Mouse (Mus musculus): ENCODE measurements around the gene Ppm1g. TPM values are rescaled to one million over a fixed set of nuclear protein-coding genes. Genes with fewer than 3 reads are reported as not detected.

The Ppm1g gene
- total RNA-seq, 2 experiments from 2014 or later = 72.6 to 78.5 TPM

DNA sequence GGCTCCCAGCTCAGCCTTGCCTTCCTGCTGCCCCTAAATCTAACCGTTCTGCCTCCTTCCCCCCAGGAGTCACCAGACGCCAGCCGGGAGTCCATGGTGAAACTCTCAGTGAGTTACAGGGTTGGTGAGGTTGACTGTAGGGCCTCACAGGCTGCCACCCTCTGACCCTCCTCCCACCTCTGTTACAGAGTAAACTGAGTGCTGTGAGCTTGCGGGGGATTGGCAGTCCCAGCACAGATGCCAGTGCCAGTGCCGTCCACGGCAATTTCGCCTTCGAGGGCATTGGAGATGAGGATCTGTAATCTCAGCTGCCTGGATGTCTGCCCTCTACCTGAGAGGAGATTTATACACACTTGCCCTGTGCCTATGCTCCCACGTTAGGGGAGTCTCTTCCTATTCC is 22.3 kb downstream of the Ppm1g start:
- no peak overlapping the region for H3K4me3 ChIP-seq
- H3K27ac ChIP-seq = no peak overlapping the region
- DNase-seq (ENCODE audit: extremely low spot score in 1 of 2, low spot score in 2 of 2) = no peak
- no peak for TF ChIP-seq CTCF (IDR thresholded peaks at IDR 0.05)
- intact Hi-C loops (cut with DNase I) = no loop called here

DNA sequence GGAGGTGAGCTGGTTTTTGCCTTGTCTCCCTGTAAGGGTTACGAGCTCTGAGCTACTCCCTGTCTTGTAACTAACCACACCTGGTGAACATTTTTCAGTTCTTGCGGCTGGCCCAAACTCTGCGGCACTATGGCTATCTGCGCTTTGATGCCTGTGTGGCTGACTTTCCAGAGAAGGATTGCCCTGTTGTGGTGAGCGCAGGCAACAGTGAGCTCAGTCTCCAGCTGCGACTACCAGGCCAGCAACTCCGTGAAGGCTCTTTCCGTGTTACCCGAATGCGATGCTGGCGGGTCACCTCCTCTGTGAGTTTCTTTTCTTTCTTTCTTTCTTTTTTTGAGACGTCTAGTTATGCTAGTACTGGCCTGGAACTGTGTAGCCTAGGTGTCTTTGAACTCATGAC is 23.4 kb downstream of the Ppm1g start:
- H3K4me3 ChIP-seq = no peak overlapping the region
- intact Hi-C loops (cut with DNase I) = no loop called here

DNA sequence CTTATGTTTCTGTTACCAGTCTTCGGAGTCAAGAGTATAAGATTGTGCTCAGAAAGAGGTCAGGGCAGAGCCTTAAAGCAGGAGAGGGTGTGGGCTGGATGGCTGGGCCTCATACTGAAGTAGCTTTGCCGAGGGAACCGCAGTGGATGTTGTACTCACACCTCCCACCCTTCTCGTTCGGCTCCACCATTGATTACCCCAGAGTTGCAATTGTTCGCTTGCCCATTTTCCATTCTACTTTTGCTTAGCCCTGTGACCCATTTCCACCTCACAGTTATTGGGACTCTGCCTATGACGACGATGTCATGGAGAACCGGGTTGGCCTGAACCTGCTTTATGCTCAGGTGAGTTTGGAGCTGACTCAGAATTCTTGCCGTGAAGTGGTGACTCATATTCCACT is 24.3 kb downstream of the Ppm1g start:
- Histone ChIP-seq H3K4me3 (no peak overlapping the region), H3K27ac (no peak overlapping the region)
- intact Hi-C loops (cut with DNase I) = no loop called here
- no peak for TF ChIP-seq CTCF (IDR thresholded peaks at IDR 0.05)
- no peak for DNase-seq (ENCODE audit: extremely low spot score in 1 of 2, low spot score in 2 of 2)

More for the DNA sequence above, 23.4 kb downstream of the Ppm1g start:
- H3K27ac ChIP-seq = no peak overlapping the region
- no peak for TF ChIP-seq CTCF (IDR thresholded peaks at IDR 0.05)
- DNase-seq (ENCODE audit: extremely low spot score in 1 of 2, low spot score in 2 of 2) = no peak

DNA sequence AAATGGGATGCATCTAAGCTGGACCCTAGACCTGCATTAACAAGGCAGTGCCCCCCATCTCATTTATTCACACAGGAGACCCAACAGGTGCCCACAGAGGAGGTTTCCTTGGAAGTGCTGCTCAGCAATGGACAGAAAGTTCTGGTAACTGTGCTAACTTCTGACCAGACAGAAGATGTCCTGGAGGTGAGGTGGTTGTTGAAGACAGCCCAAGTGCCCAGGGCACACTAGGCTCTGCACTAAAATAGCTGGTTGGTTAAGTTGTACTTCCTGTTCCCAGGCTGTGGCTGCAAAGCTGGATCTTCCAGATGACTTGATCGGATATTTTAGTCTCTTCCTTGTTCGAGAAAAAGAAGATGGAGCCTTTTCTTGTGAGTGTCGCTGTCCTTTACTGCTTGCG is 24.8 kb downstream of the Ppm1g start:
- no peak for TF ChIP-seq CTCF (IDR thresholded peaks at IDR 0.05)
- H3K4me3 ChIP-seq = no peak overlapping the region
- no peak overlapping the region for H3K27ac ChIP-seq
- DNase-seq (ENCODE audit: extremely low spot score in 1 of 2, low spot score in 2 of 2) = no peak
- intact Hi-C loops (cut with DNase I) = no loop called here

DNA sequence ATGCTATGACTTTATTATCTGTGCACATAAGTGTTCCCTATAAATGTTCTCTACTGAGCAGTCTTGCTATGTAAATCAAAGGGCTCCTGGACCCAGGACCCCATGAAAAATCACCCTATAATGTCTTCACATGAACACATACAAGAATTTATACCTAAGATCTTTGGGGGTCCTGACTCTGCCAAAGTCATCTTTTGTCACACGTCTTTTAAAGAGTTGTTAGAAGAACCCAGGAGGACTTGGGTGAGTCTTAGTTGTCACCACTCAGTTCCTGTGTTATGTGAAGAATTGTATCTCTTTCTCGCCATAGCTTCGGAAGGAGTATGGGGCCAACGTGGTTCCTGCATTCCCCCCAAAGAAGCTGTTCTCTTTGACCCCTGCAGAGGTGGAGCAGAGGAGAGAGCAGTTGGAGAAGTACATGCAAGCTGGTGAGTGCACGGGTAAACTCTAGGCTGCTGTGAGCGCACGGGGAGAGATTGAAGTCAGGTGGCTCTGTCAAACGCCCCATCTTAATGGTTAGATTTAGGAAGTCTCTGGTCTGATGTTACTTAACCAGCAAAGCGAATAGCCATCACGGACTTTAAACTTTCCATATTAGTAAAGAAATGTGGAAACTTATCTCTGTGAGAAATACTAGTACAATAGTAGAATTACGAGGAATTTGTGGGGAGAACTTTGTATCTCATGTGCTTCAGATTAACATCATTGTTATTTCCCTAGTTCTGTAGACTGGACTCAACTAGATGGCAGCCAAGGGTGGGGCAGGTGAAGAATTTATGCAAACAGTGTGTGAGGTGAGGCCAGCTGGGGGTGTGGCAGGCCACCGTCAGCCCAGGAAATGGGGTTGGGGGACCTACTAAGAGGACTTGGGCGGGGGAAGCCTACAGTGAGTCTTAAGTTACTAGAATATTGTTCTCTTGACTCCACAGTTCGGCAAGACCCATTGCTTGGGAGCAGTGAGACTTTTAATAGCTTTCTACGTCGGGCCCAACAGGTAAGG is 25.7 kb downstream of the Ppm1g start:
- Histone ChIP-seq H3K27ac (no peak overlapping the region), H3K4me3 (no peak overlapping the region)
- intact Hi-C loops (cut with DNase I) = no loop called here
- DNase-seq (ENCODE audit: extremely low spot score in 1 of 2, low spot score in 2 of 2) = no peak
- TF ChIP-seq CTCF (IDR thresholded peaks at IDR 0.05) = no peak

DNA sequence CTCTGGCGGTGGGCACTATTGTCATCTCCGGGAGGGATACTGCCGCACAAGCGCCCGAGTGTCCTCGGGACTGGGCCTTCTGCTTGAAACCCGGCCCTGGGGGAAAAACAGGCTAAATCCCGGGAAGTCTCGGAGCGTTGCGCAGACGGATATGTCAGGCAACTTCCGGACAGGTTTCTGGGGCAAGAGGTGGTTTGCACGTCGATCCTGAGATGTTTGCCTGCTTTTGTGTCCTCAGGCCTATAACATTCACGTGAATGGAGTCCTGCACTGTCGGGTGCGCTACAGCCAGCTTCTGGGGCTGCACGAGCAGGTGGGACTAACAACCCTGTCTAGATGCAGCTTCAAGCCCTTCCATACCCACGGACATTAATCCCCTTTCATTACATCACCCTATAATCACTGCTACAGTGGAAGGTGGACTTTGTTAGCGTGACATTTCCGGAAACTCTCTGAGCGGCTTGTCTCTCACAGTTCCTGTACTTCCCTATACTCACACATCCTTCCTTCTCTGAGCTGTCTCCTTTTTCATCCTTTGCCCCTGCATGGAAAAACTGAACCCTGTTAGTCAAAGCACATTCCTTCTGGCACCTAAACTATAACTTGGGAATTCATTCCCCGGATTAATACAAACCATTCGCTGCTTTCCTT is 26.7 kb downstream of the Ppm1g start:
- DNase-seq (ENCODE audit: extremely low spot score in 1 of 2, low spot score in 2 of 2) = no peak
- intact Hi-C loops (cut with DNase I) = loop anchor here (1.0 kb wide), 2 partner anchors 8 to 13 kb away; partner anchors contain the start of gene Gtf3c2
- Histone ChIP-seq H3K27ac (peak overlapping the region; percentile 85), H3K4me3 (peak overlapping the region; percentile 97)
- no peak for TF ChIP-seq CTCF (IDR thresholded peaks at IDR 0.05)

DNA sequence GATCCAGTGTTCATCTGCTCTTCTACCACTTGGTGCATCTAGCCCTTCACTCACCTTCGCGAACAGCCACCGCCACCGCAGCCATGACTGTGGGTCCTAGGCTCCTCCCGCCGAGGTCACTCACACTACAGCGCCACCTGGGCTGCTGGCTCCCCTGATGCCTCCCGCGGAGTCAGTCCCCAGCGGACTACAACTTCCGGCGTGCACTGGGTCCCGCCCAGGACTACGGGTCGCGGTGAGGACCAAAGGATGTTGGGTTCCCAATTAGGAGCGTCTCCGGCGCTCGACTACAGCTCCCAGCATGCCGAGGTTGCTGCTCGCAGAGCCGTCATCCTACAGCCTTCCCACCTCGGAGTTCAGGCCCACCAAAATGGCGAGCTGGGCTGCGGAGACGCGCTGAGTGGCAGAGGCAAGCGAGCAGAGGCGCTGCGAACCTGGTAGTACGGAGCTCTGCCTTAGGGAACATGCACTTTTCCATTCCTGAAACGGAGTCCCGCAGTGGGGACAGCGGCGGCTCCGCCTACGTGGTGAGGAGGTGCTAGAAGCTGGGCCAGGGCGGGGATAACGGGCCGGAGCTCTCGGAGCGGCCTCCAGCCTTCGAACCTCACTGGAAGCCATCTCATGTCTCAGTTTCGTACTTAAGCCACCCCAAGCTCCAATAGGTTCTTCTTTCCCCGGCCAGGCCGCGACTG is 27.4 kb downstream of the Ppm1g start, which contains the start of the genes Snx17 and Eif2b4:
Snx17 (plus strand) TSS at position 289 of the 692 bp plus-strand sequence.
Eif2b4 (minus strand) TSS at position 492 of the 692 bp plus-strand sequence.
- intact Hi-C loops (cut with DNase I) = loop anchor here (1.0 kb wide), 2 partner anchors 8 to 13 kb away; partner anchors contain the start of gene Gtf3c2
- peak; percentile 47 for TF ChIP-seq CTCF (IDR thresholded peaks at IDR 0.05)
- peak; percentile 100 for DNase-seq (ENCODE audit: extremely low spot score in 1 of 2, low spot score in 2 of 2)
- peak within 1 kb of the TSS; percentile 97 for H3K4me3 ChIP-seq
- H3K27ac ChIP-seq = peak within 1 kb of the TSS; percentile 92

DNA sequence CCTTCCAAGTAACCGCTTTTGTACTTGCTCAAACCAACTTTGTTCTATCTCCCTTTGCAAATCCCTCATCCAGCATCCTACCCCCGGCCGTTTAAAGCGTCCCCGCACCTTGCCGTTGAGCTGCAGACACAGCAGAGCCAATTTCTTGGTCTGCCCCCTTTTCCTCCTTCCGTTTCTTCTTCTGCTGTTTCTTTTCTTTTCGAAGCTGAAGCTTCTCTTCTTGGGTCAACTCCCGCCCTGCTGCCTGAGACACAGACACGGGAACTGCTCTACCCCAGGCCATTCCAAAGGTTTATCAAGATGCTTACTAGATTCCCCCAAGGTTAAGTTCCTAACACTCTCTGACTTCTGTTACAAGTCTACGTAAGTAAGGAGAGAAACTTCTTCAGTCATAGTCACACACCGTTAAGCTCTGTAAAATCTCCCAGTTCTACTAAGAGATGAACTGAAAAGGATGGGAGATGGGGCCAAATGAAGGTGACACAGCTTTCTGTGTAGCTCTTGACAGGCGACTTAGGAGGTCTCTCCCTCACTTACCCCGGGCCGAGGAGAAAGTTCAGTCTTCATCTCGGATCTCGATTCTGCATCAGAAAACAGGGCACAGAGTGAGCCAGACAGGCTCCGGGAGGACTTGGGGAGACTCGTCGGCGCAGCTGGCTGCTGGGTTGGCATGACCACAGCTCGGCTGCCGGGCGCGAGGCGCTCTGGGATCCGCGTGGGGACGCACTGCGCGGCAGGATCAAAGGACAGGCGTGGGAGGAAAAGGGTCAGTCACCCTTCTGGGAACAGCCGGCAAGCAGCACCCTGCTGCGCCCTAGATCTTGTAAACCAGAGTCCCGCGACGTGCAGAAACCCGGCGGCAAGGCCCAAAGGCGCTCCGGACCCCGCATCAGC is 28.2 kb downstream of the Ppm1g start:
- H3K27ac ChIP-seq = peak overlapping the region; percentile 92
- TF ChIP-seq CTCF (IDR thresholded peaks at IDR 0.05) = no peak
- H3K4me3 ChIP-seq = peak overlapping the region; percentile 97
- intact Hi-C loops (cut with DNase I) = no loop called here
- DNase-seq (ENCODE audit: extremely low spot score in 1 of 2, low spot score in 2 of 2) = no peak

DNA sequence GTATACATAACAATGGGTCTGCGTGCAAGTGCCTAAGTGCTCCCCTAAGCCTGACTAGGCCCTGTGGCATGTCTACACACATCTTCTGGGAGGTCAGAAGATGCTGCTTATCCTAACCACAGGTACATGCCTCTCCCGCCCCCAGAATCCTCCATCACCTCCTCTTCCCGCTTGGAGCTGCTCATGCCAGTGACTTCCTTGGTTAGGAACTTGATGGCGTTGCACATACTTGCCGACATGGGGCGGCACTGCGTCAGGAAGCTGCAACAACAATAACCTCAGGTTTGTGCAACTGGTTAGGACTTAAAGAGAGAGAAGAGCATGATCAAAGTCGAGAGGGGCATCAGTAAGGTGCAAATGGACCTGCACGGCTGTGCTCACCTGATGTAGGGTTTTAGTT is 30.3 kb downstream of the Ppm1g start:
- DNase-seq (ENCODE audit: extremely low spot score in 1 of 2, low spot score in 2 of 2) = no peak
- no peak overlapping the region for H3K27ac ChIP-seq
- intact Hi-C loops (cut with DNase I) = no loop called here
- TF ChIP-seq CTCF (IDR thresholded peaks at IDR 0.05) = no peak
- H3K4me3 ChIP-seq = no peak overlapping the region

DNA sequence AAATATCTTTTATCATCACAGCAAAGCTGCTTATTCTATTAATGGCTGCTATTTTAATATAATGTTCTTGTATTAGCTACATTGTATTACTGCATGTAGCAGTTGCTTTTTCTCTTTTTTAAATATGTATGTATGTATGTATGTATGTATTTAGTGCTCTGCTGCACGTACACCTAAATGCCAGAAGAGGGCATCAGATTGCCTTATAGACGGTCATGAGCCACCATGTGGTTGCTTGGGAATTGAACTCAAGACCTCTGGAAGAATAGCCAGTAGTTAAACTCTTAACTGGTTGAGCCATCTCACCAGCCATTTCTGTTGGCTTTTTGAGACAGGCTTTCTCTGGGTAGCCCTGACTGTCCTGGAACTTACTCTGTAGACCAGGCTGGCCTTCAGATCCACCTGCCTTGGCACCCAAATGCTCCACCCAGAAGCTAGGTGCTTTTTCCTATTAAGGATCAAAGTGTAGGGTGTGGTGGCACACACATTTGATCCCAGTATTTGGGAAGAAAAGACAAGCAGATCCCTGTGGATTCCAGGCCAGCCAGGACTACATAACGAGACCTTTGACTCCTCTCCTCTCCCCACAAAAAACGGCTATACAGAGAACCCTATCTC is 32.2 kb downstream of the Ppm1g start:
- no peak overlapping the region for H3K4me3 ChIP-seq
- no peak overlapping the region for H3K27ac ChIP-seq
- TF ChIP-seq CTCF (IDR thresholded peaks at IDR 0.05) = peak; percentile 34
- intact Hi-C loops (cut with DNase I) = no loop called here
- no peak for DNase-seq (ENCODE audit: extremely low spot score in 1 of 2, low spot score in 2 of 2)
